Mouse (Mus musculus) liver, postnatal 0 days (tissue): ENCODE measurements around the gene Wnt3. TPM values are rescaled to one million over a fixed set of nuclear protein-coding genes. Genes with fewer than 3 reads are reported as not detected.
"Not testable (repeated sequence)": the region's sequence is repeated elsewhere in the genome, so short reads cannot be mapped to it uniquely, and the experiment has no call there.

Source experiments
- ATAC-seq: fragments of 200-750 bp; cut with Nextera tagmentation; 2 replicates; pipeline ENCODE4 v1.8.0; 2017; ENCODE audit warnings: mild to moderate bottlenecking, moderate library complexity
- DNase-seq: peaks from one replicate; pipeline ENCODE4 v3.0.0-alpha.2; 2016
- H3K27ac ChIP-seq: fragments of 300-500 bp; sonication (generic); 2 replicates; pipeline ENCODE4 v1.5.1; 2014; ENCODE audit warnings: antibody characterized with exemption, moderate library complexity, mild to moderate bottlenecking, low read depth
- H3K27me3 ChIP-seq: fragments of 300-500 bp; sonication (generic); 2 replicates; pipeline ENCODE4 v1.6.1; 2014; ENCODE audit warnings: low read length, control low read depth, mixed read lengths; ENCODE audit not compliant: insufficient read depth
- H3K36me3 ChIP-seq: fragments of 300-500 bp; sonication (generic); replicated peaks from 2 replicates; pipeline ENCODE4 v1.6.1; 2014; ENCODE audit warnings: mild to moderate bottlenecking, control low read depth, low read length, moderate library complexity, mixed read lengths; ENCODE audit not compliant: insufficient read depth
- H3K4me1 ChIP-seq: fragments of 300-500 bp; sonication (generic); 2 replicates; pipeline ENCODE4 v1.6.1; 2014; ENCODE audit warnings: antibody characterized with exemption, mild to moderate bottlenecking, control low read depth; ENCODE audit not compliant: insufficient read depth
- H3K4me2 ChIP-seq: fragments of 300-500 bp; sonication (generic); 2 replicates; pipeline ENCODE4 v1.6.1; 2014; ENCODE audit warnings: low read depth, mild to moderate bottlenecking, low read length, moderate library complexity, mixed read lengths
- H3K4me3 ChIP-seq: fragments of 300-500 bp; sonication (generic); 2 replicates; pipeline ENCODE4 v1.5.1; 2014; ENCODE audit warnings: low read depth, low read length
- H3K9ac ChIP-seq: fragments of 300-500 bp; sonication (generic); replicated peaks from 2 replicates; pipeline ENCODE4 v1.6.1; 2014; ENCODE audit warnings: mild to moderate bottlenecking, moderate library complexity
- H3K9me3 ChIP-seq: fragments of 300-500 bp; sonication (generic); 2 replicates; pipeline ENCODE4 v1.6.1; 2016; ENCODE audit warnings: mild to moderate bottlenecking, control low read depth, low read length, mixed read lengths
- CTCF ChIP-seq: sonication (generic); IDR thresholded peaks from 2 replicates; pipeline ENCODE4 v1.5.1; 2016; ENCODE audit warnings: antibody characterized with exemption, low read depth
- EP300 ChIP-seq: IDR thresholded peaks from 2 replicates; pipeline ENCODE4 v1.6.1; 2016; ENCODE audit warnings: antibody characterized with exemption, low read depth, mild to moderate bottlenecking
- WGBS: fragments of 180-500 bp; shearing (Covaris S2); extraction: QIAGEN DNeasy Blood & Tissue Kit; methylation state at CpG from one replicate; pipeline ENCODE4 v1.1.7; 2014; ENCODE audit not compliant: insufficient replicate concordance; 5-methylcytosine and 5-hydroxymethylcytosine counted together
- polyA plus RNA-seq: library from polyadenylated mRNA; unstranded; fragments of >200 nt; fragmentation: Nextera tagmentation; extraction: Ambion mirVana; gene quantifications from 2 replicates; pipeline ENCODE4 v1.2.1, GENCODE M21; 2015

Gene Wnt3
- polyA plus RNA-seq, 1 experiment from 2014 or later: not detected

DNA sequence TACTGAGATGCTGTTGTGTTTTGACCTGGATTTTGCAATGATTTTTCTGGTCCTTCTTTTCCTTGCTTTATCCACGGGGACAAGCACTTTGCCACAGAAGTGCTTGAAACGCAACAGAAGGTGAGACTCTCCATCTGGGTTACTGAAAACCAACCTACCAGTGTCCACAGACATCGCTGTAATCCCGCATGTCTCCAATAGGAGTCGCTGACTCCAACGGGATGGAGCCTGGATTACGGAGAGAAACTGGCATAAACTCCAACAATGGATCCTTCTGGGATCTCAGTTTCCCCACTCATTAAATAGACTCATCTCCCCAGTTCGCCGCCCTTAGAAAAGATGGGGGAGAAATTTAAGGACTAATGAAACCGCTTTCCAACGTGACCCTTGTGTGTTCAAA lies 15.9 kb upstream of the Wnt3 start:
- H3K9ac ChIP-seq: no peak overlapping the region
- H3K27me3 ChIP-seq: 0 out of 2 replicates have a peak, but pooled peaks cover 5% of the 10 kb centered on the region
- ATAC-seq: no peak
- no peaks in the 10 kb centered on the region for H3K4me1 ChIP-seq
- TF ChIP-seq CTCF: peak; percentile 53
- TF ChIP-seq EP300: no peak
- DNase-seq: no peak
- H3K27ac ChIP-seq: no peak overlapping the region
- H3K9me3 ChIP-seq: 0 out of 2 replicates have a peak, but pooled peaks cover 2% of the 10 kb centered on the region
- 47% methylated on average over 11 of the region's 11 CpGs for WGBS
- no peak overlapping the region for H3K4me3 ChIP-seq
- no peak overlapping the region for H3K4me2 ChIP-seq
- H3K36me3 ChIP-seq: no peaks in the 10 kb centered on the region

DNA sequence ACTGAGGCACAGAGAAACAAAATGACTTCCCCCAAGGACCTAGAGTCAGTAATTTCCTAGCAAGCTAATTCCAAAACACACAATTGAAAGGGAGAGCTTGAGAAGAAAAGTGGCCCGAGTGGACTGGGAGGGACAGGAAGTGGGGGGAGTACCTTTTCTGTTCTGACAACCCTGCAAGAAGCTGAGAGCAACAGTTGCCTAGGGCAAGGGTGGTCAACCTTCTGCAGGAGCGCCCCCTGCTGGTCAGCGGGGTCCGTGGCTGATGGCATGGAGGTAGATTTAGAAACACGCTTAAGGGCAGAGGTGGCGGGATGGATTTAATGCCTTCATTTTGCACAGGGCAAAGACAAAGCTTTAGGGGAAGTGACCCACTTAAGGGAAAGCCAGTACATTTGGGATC lies 15.2 kb upstream of the Wnt3 start:
- no peak overlapping the region for H3K4me2 ChIP-seq
- peak; percentile 86 for DNase-seq
- no peak overlapping the region for H3K4me3 ChIP-seq
- 9% methylated on average over 6 of the region's 6 CpGs for WGBS
- H3K9me3 ChIP-seq: 0 out of 2 replicates have a peak, but pooled peaks cover 2% of the 10 kb centered on the region
- H3K27ac ChIP-seq: no peak overlapping the region
- 0 out of 2 replicates have a peak, but pooled peaks have one; percentile 29 for ATAC-seq
- H3K4me1 ChIP-seq: no peaks in the 10 kb centered on the region
- H3K36me3 ChIP-seq: no peaks in the 10 kb centered on the region
- TF ChIP-seq EP300 (no peak), CTCF (peak; percentile 92)
- 0 out of 2 replicates have a peak, but pooled peaks cover 4% of the 10 kb centered on the region for H3K27me3 ChIP-seq
- H3K9ac ChIP-seq: no peak overlapping the region

DNA sequence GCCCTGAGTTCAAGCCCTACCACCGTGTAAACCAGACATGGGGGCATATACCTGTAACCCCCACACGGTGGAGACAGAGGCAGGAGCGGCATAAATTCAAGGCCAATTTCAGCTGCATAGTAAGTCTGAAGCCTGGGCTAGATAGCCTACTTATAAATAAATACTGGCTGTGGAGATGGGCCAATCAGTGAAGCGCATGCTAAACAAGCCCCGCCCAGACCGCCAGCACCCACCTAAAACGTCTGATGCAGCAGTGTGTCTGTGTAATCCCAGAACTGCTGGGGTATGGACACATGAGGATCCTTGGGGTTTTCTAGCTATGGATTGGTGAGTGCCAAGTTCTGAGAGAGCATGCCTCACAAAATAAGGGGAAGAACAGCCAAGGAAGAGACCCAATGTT lies 13.8 kb upstream of the Wnt3 start:
- DNase-seq (no peak), ATAC-seq (no peak)
- Histone ChIP-seq H3K27me3 (0 out of 2 replicates have a peak, but pooled peaks cover 4% of the 10 kb centered on the region), H3K4me1 (no peaks in the 10 kb centered on the region), H3K27ac (no peak overlapping the region), H3K4me3 (no peak overlapping the region), H3K9ac (no peak overlapping the region), H3K4me2 (no peak overlapping the region), H3K36me3 (no peaks in the 10 kb centered on the region), H3K9me3 (0 out of 2 replicates have a peak, but pooled peaks cover 2% of the 10 kb centered on the region)
- 56% methylated on average over 7 of the region's 7 CpGs for WGBS
- no peak for TF ChIP-seq CTCF
- no peak for TF ChIP-seq EP300

DNA sequence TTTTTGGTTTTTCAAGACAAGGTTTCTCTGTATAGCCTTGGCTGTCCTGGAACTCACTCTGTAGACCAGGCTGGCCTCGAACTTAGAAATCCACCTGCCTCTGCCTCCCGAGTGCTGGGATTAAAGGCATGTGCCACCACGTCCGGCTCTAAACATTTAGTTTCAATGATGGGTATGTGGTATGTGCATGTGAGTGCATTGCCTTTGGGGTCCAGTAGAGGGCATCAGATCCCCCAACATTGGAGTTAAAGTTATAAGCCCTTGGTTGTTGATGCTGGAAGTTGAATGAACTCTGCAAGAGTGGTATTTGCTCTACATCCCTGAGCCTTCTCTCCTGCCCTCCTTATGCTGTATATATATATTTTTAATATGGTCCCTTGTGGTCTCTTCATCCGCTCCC lies 13.1 kb upstream of the Wnt3 start:
- peak; percentile 16; the same call in 1 of the 2 replicates for TF ChIP-seq CTCF
- H3K9ac ChIP-seq, H3K4me2 ChIP-seq, H3K4me1 ChIP-seq, H3K4me3 ChIP-seq, H3K36me3 ChIP-seq, H3K9me3 ChIP-seq, H3K27ac ChIP-seq, H3K27me3 ChIP-seq, ATAC-seq, DNase-seq: not testable (repeated sequence)
- WGBS: 80% methylated on average over 5 of the region's 5 CpGs

DNA sequence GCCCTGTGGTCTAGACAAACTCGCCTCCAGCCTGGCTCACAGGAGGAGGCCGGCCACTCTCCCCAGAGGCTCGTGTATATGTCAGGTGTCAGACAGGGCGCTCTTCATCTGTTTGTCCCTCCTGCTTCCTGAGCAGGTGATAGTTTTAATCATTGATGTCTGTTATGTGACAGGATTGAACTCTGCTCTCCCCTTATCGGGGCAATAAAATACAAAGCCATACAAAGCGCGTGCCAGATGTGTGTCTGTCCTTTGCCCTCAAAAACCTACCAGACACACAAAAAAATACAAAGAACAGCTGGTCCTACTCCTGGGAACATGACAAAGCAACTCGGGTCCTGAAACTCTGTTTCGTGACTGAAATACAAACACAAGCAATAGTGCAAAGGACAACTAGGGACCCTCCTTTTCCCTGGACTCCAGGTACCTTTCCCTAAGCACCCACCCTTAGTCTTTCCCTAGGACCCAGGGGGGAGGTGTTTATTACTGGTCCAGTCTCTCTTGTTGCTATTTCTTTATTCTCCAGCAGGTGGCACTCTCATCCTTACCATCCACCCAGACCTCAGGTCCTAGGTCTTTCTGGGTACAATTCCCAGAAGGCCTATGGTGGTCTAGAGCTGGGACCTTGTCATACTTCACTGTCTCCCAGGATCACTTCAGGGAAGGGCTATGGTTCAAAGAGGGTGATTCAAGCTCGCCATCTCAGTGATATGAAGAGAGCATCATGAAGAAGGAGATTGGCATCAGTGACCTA lies 10.4 kb upstream of the Wnt3 start:
- H3K9ac ChIP-seq: no peak overlapping the region
- DNase-seq: no peak
- TF ChIP-seq EP300 (no peak), CTCF (peak; percentile 82)
- no peak for ATAC-seq
- H3K27me3 ChIP-seq: 0 out of 2 replicates have a peak, but pooled peaks cover 7% of the 10 kb centered on the region
- no peak overlapping the region for H3K27ac ChIP-seq
- no peak overlapping the region for H3K4me2 ChIP-seq
- no peaks in the 10 kb centered on the region for H3K36me3 ChIP-seq
- no peak overlapping the region for H3K4me3 ChIP-seq
- H3K4me1 ChIP-seq: no peaks in the 10 kb centered on the region
- WGBS: 23% methylated on average over 10 of the region's 10 CpGs
- 0 out of 2 replicates have a peak, but pooled peaks cover 2% of the 10 kb centered on the region for H3K9me3 ChIP-seq

DNA sequence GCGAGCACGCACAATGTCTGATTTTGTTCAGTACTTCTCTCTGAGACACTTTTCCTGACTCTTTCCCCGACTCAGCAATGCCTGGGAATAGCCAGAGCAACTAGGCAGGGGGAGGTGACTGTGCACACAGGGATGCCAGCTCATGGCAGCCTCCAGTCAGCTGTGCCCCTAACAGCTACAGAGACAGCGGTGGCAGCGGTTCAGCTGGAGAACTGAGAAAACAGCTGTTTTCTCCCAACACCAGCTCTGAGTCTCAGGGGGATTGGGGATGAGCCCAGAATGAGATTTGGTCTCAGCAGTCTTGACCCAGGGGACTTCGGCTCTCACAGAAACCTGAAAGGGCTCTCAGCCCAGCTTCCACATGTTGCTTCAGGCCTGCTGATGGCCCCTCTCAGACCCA lies 9.3 kb upstream of the Wnt3 start:
- Histone ChIP-seq H3K27me3 (peaks cover 6% of the 10 kb centered on the region; the same call in 1 of the 2 replicates), H3K4me3 (no peak overlapping the region), H3K9me3 (0 out of 2 replicates have a peak, but pooled peaks cover 2% of the 10 kb centered on the region), H3K27ac (no peak overlapping the region), H3K4me2 (no peak overlapping the region), H3K4me1 (no peaks in the 10 kb centered on the region), H3K36me3 (no peaks in the 10 kb centered on the region), H3K9ac (no peak overlapping the region)
- 58% methylated on average over 6 of the region's 6 CpGs for WGBS
- DNase-seq (no peak), ATAC-seq (no peak)
- TF ChIP-seq EP300 (no peak), CTCF (no peak)
